Mouse (Mus musculus): ENCODE data around the gene Birc7.

Gene Birc7

GRCm38 (mm10) chr2:180928723-180929122, at the start of gene Birc7:
Gene Birc7 (plus strand): TSS chr2:180929023.
- no peak for DNase-seq (ENCODE audit: low spot score)

- no peak for DNase-seq (ENCODE audit: low spot score)
These were observed 49.3 kb upstream of the Birc7 start for GRCm38 (mm10) chr2:180879365-180880067.

GRCm38 (mm10) chr2:180881281-180881680, 47.5 kb upstream of the Birc7 start:
- DNase-seq (ENCODE audit: low spot score): no peak

- no peak for DNase-seq (ENCODE audit: low spot score)
These were observed 43.6 kb upstream of the Birc7 start for GRCm38 (mm10) chr2:180885270-180885669.

GRCm38 (mm10) chr2:180889271-180889920, 39.4 kb upstream of the Birc7 start:
- DNase-seq (ENCODE audit: low spot score): no peak

GRCm38 (mm10) chr2:180889921-180890280, 38.9 kb upstream of the Birc7 start:
- no peak for DNase-seq (ENCODE audit: low spot score)

- no peak for DNase-seq (ENCODE audit: low spot score)
These were observed 38.3 kb upstream of the Birc7 start for GRCm38 (mm10) chr2:180890422-180891074.

- no peak for DNase-seq (ENCODE audit: low spot score)
These were observed 37.6 kb upstream of the Birc7 start for GRCm38 (mm10) chr2:180891075-180891834.

- no peak for DNase-seq (ENCODE audit: low spot score)
These were observed 36.9 kb upstream of the Birc7 start for GRCm38 (mm10) chr2:180891835-180892323.

GRCm38 (mm10) chr2:180892841-180893521, 35.8 kb upstream of the Birc7 start:
- DNase-seq (ENCODE audit: low spot score): no peak

GRCm38 (mm10) chr2:180893537-180894028, 35.2 kb upstream of the Birc7 start:
- no peak for DNase-seq (ENCODE audit: low spot score)

- peak; percentile 34 for DNase-seq (ENCODE audit: low spot score)
These were observed 34.7 kb upstream of the Birc7 start for GRCm38 (mm10) chr2:180894029-180894623.

GRCm38 (mm10) chr2:180894734-180895133, 34.1 kb upstream of the Birc7 start:
- peak; percentile 63 for DNase-seq (ENCODE audit: low spot score)

- no peak for DNase-seq (ENCODE audit: low spot score)
These were observed 33.5 kb upstream of the Birc7 start for GRCm38 (mm10) chr2:180895321-180895720.

- DNase-seq (ENCODE audit: low spot score): no peak
These were observed 32.8 kb upstream of the Birc7 start for GRCm38 (mm10) chr2:180895837-180896525.

- DNase-seq (ENCODE audit: low spot score): no peak
These were observed 31.8 kb upstream of the Birc7 start for GRCm38 (mm10) chr2:180896819-180897625.

- DNase-seq (ENCODE audit: low spot score): no peak
These were observed 31.0 kb upstream of the Birc7 start for GRCm38 (mm10) chr2:180897857-180898256.

- DNase-seq (ENCODE audit: low spot score): no peak
These were observed 26.7 kb upstream of the Birc7 start for GRCm38 (mm10) chr2:180902086-180902485.

GRCm38 (mm10) chr2:180904435-180905208, 24.2 kb upstream of the Birc7 start:
- no peak for DNase-seq (ENCODE audit: low spot score)
